Mouse (Mus musculus) T-helper 1 cell (primary cell): ENCODE results near the gene Lrig3.

Source experiments
- in situ Hi-C: fragments of 300-600 bp; cut with MboI, MseI; formaldehyde crosslinking; loops from one replicate; pipeline ENCODE4 v1.15.1; 2025; ENCODE audit warnings: high pct_unique_total_duplicates

Lrig3 gene

GRCm38 (mm10) chr10:126002081-126002755, 36.2 kb downstream of the Lrig3 start:
- in situ Hi-C loops: no loop called here

- in situ Hi-C loops: no loop called here
These were observed 37.0 kb downstream of the Lrig3 start for GRCm38 (mm10) chr10:126002818-126003506.

GRCm38 (mm10) chr10:126003857-126004256, 37.9 kb downstream of the Lrig3 start:
- in situ Hi-C loops: no loop called here

DNA sequence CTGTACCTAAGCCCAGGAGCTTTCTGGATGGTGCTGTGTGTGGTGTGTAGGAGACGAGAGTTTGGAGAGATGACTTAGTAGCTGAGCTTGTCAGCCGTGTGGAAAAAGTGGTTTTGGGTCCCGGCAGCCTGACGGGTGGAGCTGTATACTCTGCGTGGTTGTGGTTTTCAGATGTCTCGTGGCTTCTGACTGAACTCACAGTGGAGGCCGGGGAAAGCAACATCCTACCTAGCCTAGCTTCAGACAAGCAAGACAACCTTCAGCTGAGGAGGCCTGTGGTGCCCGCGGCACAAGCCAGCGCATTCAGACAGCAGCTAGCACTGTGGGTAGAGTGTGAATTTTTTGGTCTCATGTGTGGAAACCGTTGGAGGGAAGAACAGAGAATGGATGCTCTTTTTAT, 47.7 kb downstream of the Lrig3 start:
- in situ Hi-C loops: no loop called here

DNA sequence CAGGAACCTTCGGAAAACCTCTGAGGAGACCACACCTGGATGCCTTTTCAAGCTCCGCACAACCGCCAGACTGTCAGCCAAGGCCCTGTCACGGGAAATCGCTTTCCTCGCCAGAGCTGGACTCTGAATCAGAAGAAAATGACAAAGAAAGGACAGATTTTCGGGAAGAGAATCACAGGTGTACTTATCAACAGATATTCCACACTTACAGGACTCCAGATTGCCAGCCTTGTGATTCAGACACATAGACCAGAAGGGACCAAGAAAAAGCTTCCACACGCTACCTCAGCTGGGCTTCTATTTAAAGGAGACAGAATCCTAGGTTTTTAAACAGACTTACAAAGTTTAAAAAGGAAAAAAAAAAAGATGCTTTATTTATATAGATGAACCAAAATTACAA, 48.7 kb downstream of the Lrig3 start:
- in situ Hi-C loops: no loop called here

GRCm38 (mm10) chr10:126015644-126016043, 49.7 kb downstream of the Lrig3 start:
- in situ Hi-C loops: no loop called here

DNA sequence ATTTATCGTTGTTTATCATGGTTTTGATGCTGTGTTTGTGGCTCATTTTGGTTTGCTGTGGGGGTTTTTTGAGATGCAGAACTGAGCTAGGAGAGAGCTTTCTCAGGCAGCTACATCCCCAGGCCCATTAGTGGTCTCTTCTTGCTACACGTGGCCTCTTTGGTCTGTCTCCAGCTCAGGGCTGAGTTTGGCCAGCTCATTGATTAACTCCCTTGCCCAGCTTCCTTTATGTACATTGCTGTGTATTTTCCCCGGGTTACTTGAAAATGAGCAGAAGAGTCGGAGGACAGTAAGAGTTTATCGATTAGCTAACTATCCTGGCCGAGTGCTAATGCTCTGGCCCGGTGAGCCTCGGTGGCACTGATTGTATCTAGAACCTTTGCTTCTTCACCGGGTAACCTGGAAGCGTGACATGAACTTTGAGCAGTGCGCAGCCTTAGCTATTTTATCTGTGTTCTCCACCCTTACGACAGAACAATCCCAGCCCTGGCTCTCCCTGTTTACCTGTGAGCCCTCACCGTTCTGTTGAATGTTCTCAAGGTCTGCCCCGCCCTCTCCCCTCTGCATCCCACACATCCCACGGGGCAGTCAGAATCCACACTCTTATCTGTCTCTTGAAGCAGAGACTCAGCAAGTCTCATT, 53.5 kb downstream of the Lrig3 start:
- in situ Hi-C loops: no loop called here

DNA sequence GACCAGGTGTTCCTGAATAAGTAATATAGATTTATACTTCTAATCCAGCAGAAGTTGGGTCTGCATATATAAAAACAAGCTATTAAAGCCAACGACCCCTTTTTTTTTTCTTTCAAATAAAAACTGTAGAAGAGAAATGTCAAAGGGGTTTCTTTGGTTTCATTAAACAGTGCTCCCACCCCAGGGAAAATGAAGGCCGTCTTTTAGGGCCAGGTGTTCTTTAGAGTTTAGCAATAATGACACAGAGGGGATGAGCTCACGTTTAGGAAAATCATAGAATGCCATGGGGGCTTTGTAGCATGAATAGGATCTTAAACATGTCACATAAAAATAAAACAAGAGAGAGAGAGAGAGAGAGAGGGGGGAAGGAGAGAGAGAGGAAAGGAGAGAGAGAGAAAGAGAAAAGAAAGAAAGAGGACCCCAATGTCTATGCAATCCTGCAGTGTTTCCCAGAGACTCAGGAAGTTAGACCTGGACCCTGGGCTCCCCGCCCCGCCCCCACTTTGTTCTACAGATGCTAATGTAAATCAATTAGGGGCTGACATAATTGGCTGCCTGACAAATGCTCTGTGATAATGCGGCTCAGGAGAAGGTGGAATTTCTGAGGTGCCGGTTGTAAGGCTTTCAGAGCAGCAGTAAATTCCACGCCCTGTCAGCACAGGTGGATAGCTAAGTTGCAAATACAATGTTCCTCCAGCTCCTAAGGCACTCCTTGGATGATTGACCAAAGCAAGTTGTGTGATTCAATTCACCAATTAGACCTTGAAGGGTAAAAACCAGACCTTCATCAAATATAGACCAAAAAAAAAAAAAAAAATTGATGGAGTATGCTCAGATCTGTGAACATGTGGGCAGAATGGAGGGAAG, 62.8 kb downstream of the Lrig3 start:
- in situ Hi-C loops: no loop called here

- in situ Hi-C loops: no loop called here
These were observed 63.6 kb downstream of the Lrig3 start for GRCm38 (mm10) chr10:126029441-126030114.

- in situ Hi-C loops: no loop called here
These were observed 90.9 kb downstream of the Lrig3 start for GRCm38 (mm10) chr10:126056881-126057280.

DNA sequence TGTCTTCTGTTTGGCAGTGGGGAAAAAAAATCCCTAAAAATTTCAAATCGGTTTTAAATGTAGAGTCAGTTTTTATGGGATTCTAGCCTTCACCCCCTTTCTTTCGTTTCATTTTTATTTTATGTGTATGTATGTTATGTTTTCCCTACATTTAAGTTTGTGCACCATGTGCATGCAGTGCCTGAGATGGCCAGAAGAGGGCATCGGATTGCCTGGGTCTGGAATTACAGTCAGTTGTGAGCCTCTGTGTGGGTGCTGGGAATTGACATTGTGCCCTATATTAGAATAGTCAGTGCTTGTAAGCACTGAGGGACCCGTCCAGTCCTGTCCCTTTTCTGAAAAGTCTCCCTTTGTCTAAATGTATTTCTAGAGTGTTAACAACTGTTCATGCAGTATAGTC, 96.8 kb downstream of the Lrig3 start:
- in situ Hi-C loops: loop anchor here (10.0 kb wide), 1 partner anchor 258 kb away; no protein-coding TSS in a partner anchor
